Mouse (Mus musculus) CD4-positive, CD25-positive, alpha-beta regulatory T cell, adult 2 months (primary cell): Measurements from ENCODE around the gene Rdm1.
A peak's percentile ranks its signal among the peaks of the same experiment; 100 is the strongest.

Source experiments
- DNase-seq: peaks from one replicate; pipeline ENCODE4 v3.0.0-alpha.2; 2012; ENCODE audit warnings: low read depth, low spot score

Rdm1 gene

DNA sequence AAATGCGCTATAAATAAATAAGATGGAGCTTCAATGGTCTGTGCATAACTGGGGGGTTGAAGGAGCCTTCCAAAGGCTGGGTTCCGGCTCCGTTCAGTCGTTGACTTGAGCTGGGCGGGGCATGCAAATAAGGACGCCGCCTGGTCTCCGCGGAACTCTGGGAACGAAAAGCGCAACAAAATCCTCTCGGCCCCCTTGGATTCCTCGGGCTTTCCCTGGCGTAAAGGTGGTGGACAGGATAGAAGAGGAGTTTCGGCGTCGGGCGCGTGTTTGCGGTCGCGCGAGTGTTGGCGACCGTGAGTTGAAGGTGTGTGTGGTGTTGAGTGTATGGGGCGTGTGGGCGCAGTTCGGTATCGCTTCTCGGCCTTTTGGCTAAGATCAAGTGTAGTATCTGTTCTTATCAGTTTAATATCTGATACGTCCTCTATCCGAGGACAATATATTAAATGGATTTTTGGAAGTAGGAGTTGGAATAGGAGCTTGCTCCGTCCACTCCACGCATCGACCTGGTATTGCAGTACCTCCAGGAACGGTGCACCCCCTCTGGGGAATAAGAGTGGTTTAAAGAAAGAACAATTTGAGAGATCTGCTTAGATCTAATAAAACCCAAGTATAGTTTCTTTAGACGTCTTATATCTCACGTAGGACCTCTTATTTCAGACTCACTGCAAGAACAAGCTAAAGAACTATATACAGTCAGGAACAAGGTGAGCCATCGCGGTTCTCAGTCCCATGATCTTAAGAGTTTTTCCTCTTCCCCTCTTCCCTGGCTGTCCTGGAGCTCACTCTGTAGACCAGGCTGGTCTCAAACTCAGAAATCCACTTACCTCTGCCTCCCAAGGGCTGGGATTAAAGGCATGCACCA, 31.1 kb downstream of the Rdm1 start:
- DNase-seq = peak; percentile 91

DNA sequence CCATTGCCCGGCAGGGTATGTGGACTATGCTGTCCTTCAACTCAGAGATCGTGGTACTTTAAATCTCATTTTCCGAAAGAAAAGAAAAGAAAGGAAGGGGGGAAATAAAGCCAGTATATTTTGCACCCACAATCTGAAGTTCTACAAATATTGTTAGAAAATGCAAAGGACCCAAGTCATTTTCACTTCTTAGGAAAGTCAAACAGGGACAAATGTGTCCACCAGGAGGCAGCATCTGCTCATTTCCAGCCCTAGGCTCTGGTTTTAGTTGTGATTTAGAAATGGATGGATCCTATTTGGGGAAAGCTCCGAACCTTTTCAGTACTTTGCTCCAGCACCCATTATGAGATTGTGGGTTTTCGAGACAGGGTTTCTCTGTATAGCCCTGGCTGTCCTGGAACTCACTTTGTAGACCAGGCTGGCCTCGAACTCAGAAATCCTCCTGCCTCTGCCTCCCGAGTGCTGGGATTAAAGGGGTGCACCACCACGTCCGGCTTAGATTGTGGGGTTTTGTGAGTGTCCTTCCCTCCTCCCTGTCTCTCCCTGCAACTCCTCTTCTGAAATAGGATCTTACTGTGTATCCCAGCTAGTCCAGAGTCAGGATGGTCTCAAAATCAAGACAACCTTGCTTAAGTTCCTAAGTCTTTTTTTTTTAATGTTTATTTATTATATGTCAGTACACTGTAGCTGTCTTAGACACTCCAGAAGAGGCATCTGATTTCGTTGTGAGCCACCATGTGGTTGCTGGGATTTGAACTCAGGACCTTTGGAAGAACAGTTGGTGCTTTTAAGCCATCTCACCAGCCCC, 32.0 kb downstream of the Rdm1 start:
- DNase-seq = peak; percentile 90

DNA sequence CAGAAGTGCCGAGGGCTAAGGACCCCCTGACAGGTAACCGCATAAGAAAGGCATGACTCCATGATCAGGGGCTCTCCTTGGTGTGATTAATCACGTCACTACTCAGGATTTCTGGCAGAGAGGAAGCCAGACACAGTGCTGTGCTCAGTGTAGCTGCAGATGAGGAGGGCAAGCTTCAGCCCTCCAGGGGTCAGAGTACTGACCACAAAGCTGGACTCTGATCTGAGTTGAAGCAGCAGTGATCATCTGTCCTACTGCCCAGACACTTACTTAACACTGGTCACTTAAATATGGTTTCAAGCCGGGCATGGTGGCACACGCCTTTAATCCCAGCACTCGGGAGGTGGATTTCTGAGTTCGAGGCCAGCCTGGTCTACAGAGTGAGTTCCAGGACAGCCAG, 34.2 kb downstream of the Rdm1 start:
- no peak for DNase-seq

- peak; percentile 16 for DNase-seq
Measured at GRCm38 (mm10) chr11:101661786-101662185, 34.8 kb downstream of the Rdm1 start.

DNA sequence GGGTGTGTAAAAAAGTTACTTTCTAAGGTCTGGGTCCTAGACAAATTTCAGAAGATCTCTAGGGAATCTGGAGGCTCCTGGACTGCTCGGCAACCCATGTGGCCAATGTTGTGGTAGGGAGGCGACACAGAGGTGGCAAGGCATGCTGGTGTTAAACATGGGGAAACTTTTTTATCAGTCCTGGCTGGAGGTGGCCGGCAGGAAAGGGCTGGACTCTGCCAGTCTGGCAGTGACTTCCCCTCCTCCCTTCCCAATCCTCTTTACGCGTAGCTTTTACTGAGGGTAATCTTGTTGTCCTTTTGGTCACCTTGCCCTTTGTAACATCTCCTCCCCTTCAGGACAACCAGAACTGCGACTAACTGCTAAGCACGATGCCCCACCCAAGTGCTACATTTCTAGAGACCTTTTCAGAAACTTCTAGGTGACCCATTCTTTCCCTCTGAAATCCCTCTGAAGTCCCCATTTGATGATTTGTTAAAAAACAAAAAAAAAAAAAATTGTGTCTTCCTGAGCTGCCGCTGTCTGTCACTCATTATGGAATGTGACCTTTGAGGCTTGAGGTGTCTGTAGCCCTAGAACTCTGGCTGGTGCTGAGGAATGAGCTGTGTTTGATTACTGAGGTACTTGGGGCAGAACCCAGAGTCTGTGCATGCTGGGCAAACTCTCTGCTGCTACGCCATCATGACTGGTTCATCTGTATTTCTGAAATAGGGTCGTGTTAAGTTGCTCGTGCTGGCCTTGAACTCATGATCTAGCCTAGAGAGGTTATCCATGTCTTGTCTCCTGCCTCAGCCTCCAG, 36.4 kb downstream of the Rdm1 start:
- no peak for DNase-seq

- peak; percentile 96 for DNase-seq
Measured at GRCm38 (mm10) chr11:101664825-101665635, 38.0 kb downstream of the Rdm1 start, which contains the start of gene Arl4d. Arl4d (plus strand) TSS chr11:101665541.

DNA sequence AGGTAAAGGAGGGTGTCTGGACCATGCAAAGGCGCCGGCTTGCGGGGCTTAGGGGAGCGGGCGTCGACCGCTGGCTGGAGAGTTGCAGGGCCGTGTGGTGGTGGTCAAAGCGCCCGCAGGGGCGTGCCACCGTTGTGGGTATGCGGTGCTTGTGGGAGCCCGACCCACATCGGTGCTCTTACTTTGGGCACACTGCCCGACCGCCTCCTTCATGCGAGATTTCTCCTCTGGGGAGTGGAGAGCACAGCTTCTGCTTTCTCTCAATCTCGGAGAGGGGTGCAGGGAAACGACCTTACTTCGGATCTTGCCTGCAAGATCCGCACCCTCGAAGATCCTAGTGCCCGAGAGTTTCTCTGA, 38.6 kb downstream of the Rdm1 start:
- DNase-seq = no peak

DNA sequence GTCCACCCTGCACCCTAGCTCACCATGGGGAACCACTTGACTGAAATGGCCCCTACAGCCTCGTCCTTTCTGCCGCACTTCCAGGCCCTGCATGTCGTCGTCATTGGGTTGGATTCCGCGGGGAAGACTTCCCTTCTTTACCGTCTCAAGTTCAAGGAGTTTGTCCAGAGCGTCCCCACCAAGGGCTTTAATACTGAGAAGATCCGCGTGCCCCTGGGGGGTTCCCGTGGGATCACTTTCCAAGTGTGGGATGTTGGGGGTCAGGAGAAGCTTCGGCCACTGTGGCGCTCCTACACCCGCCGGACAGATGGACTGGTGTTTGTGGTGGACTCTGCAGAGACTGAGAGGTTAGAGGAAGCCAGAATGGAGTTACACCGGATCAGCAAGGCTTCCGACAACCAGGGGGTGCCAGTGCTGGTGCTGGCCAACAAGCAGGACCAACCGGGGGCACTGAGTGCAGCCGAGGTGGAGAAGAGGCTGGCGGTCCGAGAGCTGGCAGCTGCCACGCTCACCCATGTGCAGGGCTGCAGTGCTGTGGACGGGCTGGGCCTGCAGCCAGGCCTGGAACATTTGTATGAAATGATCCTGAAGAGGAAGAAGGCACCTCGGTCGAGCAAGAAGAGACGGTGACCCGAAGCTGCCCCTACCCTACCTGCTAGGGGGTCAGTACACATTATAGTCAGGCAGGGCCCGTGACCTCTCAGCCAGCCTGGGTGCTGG, 39.8 kb downstream of the Rdm1 start:
- no peak for DNase-seq

DNA sequence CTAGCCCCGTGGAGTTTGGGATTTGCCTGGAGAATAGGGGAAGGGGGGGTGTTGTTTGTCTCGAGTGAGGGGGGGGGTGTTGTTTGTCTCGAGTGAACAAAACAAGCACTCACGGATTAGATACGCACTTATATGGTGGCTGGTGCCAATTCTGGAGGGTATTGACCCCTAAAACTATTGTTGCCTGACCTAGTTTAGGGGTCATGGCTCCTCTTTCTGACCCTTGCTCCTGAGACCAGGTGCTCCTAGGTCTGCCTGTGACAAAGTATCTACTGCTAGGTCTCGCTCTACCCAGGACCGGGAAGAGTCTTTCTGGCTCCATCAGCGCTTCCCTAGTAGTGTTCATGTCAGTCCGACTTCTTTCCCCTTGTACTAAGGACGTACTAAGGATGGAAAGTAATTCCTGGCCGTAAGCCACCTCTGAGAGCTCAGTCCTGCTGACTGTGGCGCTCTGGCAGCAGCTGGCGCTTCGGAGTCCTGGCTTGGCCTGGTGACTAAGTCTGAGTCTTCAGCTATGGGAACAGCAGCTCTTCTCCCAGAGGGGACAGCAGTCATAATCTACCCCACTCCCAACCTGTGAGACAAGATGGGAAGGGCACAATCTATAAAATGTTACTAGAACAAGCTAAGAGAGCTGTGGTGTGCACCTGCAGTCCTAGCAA, 41.0 kb downstream of the Rdm1 start:
- DNase-seq = no peak

GRCm38 (mm10) chr11:101668546-101669261, 41.7 kb downstream of the Rdm1 start:
- no peak for DNase-seq

GRCm38 (mm10) chr11:101670334-101670733, 43.3 kb downstream of the Rdm1 start:
- DNase-seq = no peak

- no peak for DNase-seq
Measured at GRCm38 (mm10) chr11:101671255-101671654, 44.3 kb downstream of the Rdm1 start.

DNA sequence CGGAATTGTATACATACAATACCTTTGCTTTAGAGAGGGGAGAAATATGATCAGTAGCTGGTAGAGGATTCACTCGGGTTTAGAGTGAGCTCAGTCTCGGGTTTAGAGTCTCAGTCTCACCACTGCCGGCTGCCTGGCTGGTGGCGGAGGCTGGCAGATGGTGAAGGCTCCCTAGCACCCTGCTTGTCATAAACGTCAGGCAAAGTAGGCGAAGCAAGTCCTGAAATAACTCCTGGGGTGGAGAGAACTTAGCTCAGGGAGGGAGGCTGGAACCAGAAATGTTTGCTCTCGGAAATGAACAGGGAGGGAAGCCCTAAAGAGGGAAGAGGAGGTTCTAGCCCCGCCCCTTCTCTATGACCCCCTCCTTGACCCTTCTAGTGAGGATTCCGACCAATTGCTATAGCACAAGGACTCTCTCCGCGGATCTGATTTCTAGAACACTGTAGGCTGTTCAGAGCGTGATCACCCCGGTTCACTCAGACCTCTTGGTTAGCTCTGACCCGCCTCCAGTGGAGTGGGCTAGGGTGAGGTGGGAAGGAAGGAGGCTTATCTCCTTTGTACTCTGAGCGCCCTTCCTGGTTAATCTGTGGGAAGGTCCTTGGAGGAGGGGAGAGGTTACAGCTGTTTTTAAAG, 46.1 kb downstream of the Rdm1 start:
- no peak for DNase-seq

DNA sequence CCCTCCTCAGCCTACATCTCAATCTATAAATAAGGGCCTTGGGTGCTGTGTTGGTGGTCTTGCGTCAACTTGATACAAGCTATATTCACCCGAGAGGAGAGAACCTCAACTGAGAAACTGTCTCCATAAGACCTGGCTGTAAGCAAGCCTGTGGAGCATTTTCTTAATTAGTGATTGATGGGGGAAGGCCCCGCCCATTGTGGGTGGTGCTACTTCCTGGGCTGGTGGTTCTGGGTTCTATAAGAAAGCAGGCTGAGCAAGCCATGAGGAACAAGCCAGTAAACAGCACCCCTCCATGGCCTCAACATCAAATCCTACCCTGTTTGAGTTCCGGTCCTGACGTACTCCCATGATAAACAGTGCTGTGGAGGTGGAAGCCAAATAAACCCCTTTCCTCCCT, 47.1 kb downstream of the Rdm1 start:
- DNase-seq = no peak

- DNase-seq = no peak
Measured at GRCm38 (mm10) chr11:101675349-101675748, 48.4 kb downstream of the Rdm1 start.

DNA sequence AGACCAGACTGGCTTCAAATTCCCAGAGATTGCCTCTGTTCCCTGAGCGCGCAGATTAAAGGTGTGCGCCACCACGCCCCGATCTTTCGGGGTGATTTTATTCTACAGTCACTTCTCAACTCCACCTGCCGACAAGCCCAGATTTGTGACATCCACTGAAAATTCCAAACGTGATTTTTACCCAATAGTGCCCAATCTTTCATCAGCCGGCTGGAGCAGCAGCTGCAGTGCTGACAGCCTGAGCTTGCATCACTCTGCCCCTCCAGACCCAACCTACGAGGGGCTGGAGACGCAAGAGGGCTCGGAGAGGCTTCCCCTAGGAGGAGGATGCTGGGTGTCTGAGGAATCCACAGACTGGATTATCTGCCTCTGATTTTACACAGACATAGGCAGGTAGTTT, 50.7 kb downstream of the Rdm1 start:
- DNase-seq = no peak

DNA sequence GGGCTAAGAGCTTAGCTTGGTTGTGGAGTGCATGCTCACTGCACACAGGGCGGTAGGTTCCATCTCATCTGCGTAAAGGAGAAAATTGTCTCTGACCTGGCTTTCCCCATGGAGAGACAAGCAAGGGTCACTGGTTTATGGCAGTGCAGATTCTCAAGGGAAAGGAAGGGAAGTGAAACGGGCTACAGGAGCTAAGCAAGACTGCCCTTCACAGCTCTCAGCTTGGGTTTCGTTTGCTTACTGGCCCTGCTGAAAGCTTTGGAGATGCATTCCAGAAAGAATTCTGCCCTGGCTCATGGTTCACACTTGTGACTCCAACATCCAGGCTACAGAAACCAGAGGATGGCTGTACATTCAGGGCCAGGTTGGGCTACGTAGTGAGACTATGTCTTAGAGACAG, 51.8 kb downstream of the Rdm1 start:
- DNase-seq = no peak

GRCm38 (mm10) chr11:101679907-101680306, 52.9 kb downstream of the Rdm1 start:
- no peak for DNase-seq
